Mouse (Mus musculus): ENCODE measurements around the gene Ezh1. TPM values are rescaled to one million over a fixed set of nuclear protein-coding genes. Genes with fewer than 3 reads are reported as not detected.

Ezh1 gene
- polyA plus RNA-seq, 1 experiment = 13.9 TPM

- Histone ChIP-seq H3K4me1 (ENCODE audit: control insufficient read depth, insufficient read depth, low read length) (peaks cover 7% of the 10 kb centered on the region), H3K27ac (ENCODE audit: insufficient read depth, low read length) (peak overlapping the region; percentile 91)
These were observed 53.8 kb downstream of the Ezh1 start for GRCm38 (mm10) chr11:101172434-101172815.

GRCm38 (mm10) chr11:101171721-101172433, 54.4 kb downstream of the Ezh1 start:
- peak overlapping the region; percentile 91 for H3K27ac ChIP-seq (ENCODE audit: insufficient read depth, low read length)
- peaks cover 7% of the 10 kb centered on the region for H3K4me1 ChIP-seq (ENCODE audit: control insufficient read depth, insufficient read depth, low read length)
- peak overlapping the region; percentile 45 for H3K4me3 ChIP-seq (ENCODE audit: insufficient read depth, low read length)
- TF ChIP-seq POLR2A (IDR thresholded peaks at IDR 0.05; ENCODE audit: low read depth, low read length) (peak; percentile 87), CTCF (IDR thresholded peaks at IDR 0.05; ENCODE audit: borderline replicate concordance, insufficient read depth, low read length) (no peak)

More at GRCm38 (mm10) chr11:101172434-101172815, 53.8 kb downstream of the Ezh1 start:
- TF ChIP-seq CTCF (IDR thresholded peaks at IDR 0.05; ENCODE audit: borderline replicate concordance, insufficient read depth, low read length) (no peak), POLR2A (IDR thresholded peaks at IDR 0.05; ENCODE audit: low read depth, low read length) (no peak)
- peak overlapping the region; percentile 45 for H3K4me3 ChIP-seq (ENCODE audit: insufficient read depth, low read length)

- H3K27ac ChIP-seq (ENCODE audit: insufficient read depth, low read length) = peak within 1 kb of the TSS; percentile 91
- peaks cover 7% of the 10 kb centered on the region for H3K4me1 ChIP-seq (ENCODE audit: control insufficient read depth, insufficient read depth, low read length)
- TF ChIP-seq POLR2A (IDR thresholded peaks at IDR 0.05; ENCODE audit: low read depth, low read length) = peak; percentile 84
- no peak for TF ChIP-seq CTCF (IDR thresholded peaks at IDR 0.05; ENCODE audit: borderline replicate concordance, insufficient read depth, low read length)
- peak within 1 kb of the TSS; percentile 71 for H3K4me3 ChIP-seq (ENCODE audit: insufficient read depth, low read length)
These were observed 55.3 kb downstream of the Ezh1 start, which contains the start of gene Plekhh3 for GRCm38 (mm10) chr11:101170811-101171610. Gene Plekhh3 (minus strand): TSS chr11:101171351.

- H3K4me1 ChIP-seq (ENCODE audit: control insufficient read depth, insufficient read depth, low read length) = peaks cover 7% of the 10 kb centered on the region
- H3K4me3 ChIP-seq (ENCODE audit: insufficient read depth, low read length) = peak within 1 kb of the TSS; percentile 71
- TF ChIP-seq CTCF (IDR thresholded peaks at IDR 0.05; ENCODE audit: borderline replicate concordance, insufficient read depth, low read length) = no peak
- no peak; the same call in 1 of the 2 replicates for TF ChIP-seq POLR2A (IDR thresholded peaks at IDR 0.05; ENCODE audit: low read depth, low read length)
- peak within 1 kb of the TSS; percentile 74 for H3K27ac ChIP-seq (ENCODE audit: insufficient read depth, low read length)
These were observed 55.9 kb downstream of the Ezh1 start, which contains the start of gene Cntnap1 for GRCm38 (mm10) chr11:101170354-101170810. Gene Cntnap1 (plus strand): TSS chr11:101170523.

GRCm38 (mm10) chr11:101169301-101170107, 56.8 kb downstream of the Ezh1 start:
- H3K27ac ChIP-seq (ENCODE audit: insufficient read depth, low read length) = no peak overlapping the region; the same call in 1 of the 2 replicates
- H3K4me3 ChIP-seq (ENCODE audit: insufficient read depth, low read length) = peak overlapping the region; percentile 71
- peaks cover 7% of the 10 kb centered on the region for H3K4me1 ChIP-seq (ENCODE audit: control insufficient read depth, insufficient read depth, low read length)
- TF ChIP-seq CTCF (IDR thresholded peaks at IDR 0.05; ENCODE audit: borderline replicate concordance, insufficient read depth, low read length) (no peak), POLR2A (IDR thresholded peaks at IDR 0.05; ENCODE audit: low read depth, low read length) (no peak)

GRCm38 (mm10) chr11:101168301-101168980, 57.8 kb downstream of the Ezh1 start:
- Histone ChIP-seq H3K4me3 (ENCODE audit: insufficient read depth, low read length) (0 out of 2 replicates have a peak overlapping the region, but pooled peaks have one; percentile 71), H3K27ac (ENCODE audit: insufficient read depth, low read length) (no peak overlapping the region), H3K4me1 (ENCODE audit: control insufficient read depth, insufficient read depth, low read length) (peaks cover 7% of the 10 kb centered on the region)
- TF ChIP-seq POLR2A (IDR thresholded peaks at IDR 0.05; ENCODE audit: low read depth, low read length) = no peak

GRCm38 (mm10) chr11:101167963-101168300, 58.3 kb downstream of the Ezh1 start:
- TF ChIP-seq CTCF (IDR thresholded peaks at IDR 0.05; ENCODE audit: borderline replicate concordance, insufficient read depth, low read length) (no peak), POLR2A (IDR thresholded peaks at IDR 0.05; ENCODE audit: low read depth, low read length) (no peak)
- peaks cover 4% of the 10 kb centered on the region; the same call in 1 of the 2 replicates for H3K4me1 ChIP-seq (ENCODE audit: control insufficient read depth, insufficient read depth, low read length)
- no peak overlapping the region for H3K27ac ChIP-seq (ENCODE audit: insufficient read depth, low read length)
- no peak overlapping the region for H3K4me3 ChIP-seq (ENCODE audit: insufficient read depth, low read length)

- no peak for TF ChIP-seq POLR2A (IDR thresholded peaks at IDR 0.05; ENCODE audit: low read depth, low read length)
- no peak for TF ChIP-seq CTCF (IDR thresholded peaks at IDR 0.05; ENCODE audit: borderline replicate concordance, insufficient read depth, low read length)
- Histone ChIP-seq H3K27ac (ENCODE audit: insufficient read depth, low read length) (no peak overlapping the region), H3K4me3 (ENCODE audit: insufficient read depth, low read length) (no peak overlapping the region), H3K4me1 (ENCODE audit: control insufficient read depth, insufficient read depth, low read length) (0 out of 2 replicates have a peak, but pooled peaks cover 3% of the 10 kb centered on the region)
These were observed 58.9 kb downstream of the Ezh1 start for GRCm38 (mm10) chr11:101167211-101167962.
